Mouse (Mus musculus): ENCODE measurements at regions not wholly inside any gene's neighbourhood (a gene's known extent, or its start where the extent isn't known, plus 50 kb on each side); places are given as distances from the start of the nearest gene placed in this dataset.

- no peak overlapping the region for H3K27ac ChIP-seq (ENCODE audit: insufficient read depth, low read depth, low read length)
- TF ChIP-seq POLR2A (IDR thresholded peaks at IDR 0.05; ENCODE audit: borderline replicate concordance, low read depth, low read length), result no peak
- TF ChIP-seq CTCF (IDR thresholded peaks at IDR 0.05; ENCODE audit: low read depth, low read length), result no peak
- H3K4me3 ChIP-seq (ENCODE audit: insufficient read depth, low read length), result no peak overlapping the region
- no peaks in the 10 kb centered on the region for H3K4me1 ChIP-seq (ENCODE audit: control insufficient read depth, insufficient read depth, low read length)
Observed at GRCm38 (mm10) chr8:89454197-89454596, 410.2 kb upstream of the Sall1 start.

GRCm38 (mm10) chr8:89453724-89454123 is 409.8 kb upstream of the Sall1 start:
- no peaks in the 10 kb centered on the region for H3K4me1 ChIP-seq (ENCODE audit: control insufficient read depth, insufficient read depth, low read length)
- no peak for TF ChIP-seq CTCF (IDR thresholded peaks at IDR 0.05; ENCODE audit: low read depth, low read length)
- no peak for TF ChIP-seq POLR2A (IDR thresholded peaks at IDR 0.05; ENCODE audit: borderline replicate concordance, low read depth, low read length)
- H3K4me3 ChIP-seq (ENCODE audit: insufficient read depth, low read length), result no peak overlapping the region
- no peak overlapping the region for H3K27ac ChIP-seq (ENCODE audit: insufficient read depth, low read depth, low read length)

- Histone ChIP-seq H3K4me3 (ENCODE audit: insufficient read depth, low read length) (no peak overlapping the region), H3K27ac (ENCODE audit: insufficient read depth, low read depth, low read length) (no peak overlapping the region), H3K4me1 (ENCODE audit: control insufficient read depth, insufficient read depth, low read length) (no peaks in the 10 kb centered on the region)
- TF ChIP-seq CTCF (IDR thresholded peaks at IDR 0.05; ENCODE audit: low read depth, low read length), result no peak
- TF ChIP-seq POLR2A (IDR thresholded peaks at IDR 0.05; ENCODE audit: borderline replicate concordance, low read depth, low read length), result no peak
Observed at GRCm38 (mm10) chr8:89444466-89444865, 400.5 kb upstream of the Sall1 start.

- Histone ChIP-seq H3K27ac (ENCODE audit: insufficient read depth, low read depth, low read length) (no peak overlapping the region), H3K4me3 (ENCODE audit: insufficient read depth, low read length) (no peak overlapping the region), H3K4me1 (ENCODE audit: control insufficient read depth, insufficient read depth, low read length) (no peaks in the 10 kb centered on the region)
- TF ChIP-seq POLR2A (IDR thresholded peaks at IDR 0.05; ENCODE audit: borderline replicate concordance, low read depth, low read length), result no peak
- TF ChIP-seq CTCF (IDR thresholded peaks at IDR 0.05; ENCODE audit: low read depth, low read length), result no peak
Observed at GRCm38 (mm10) chr8:89439304-89439703, 395.3 kb upstream of the Sall1 start.

- H3K4me1 ChIP-seq (ENCODE audit: control insufficient read depth, insufficient read depth, low read length), result no peaks in the 10 kb centered on the region
- H3K27ac ChIP-seq (ENCODE audit: insufficient read depth, low read depth, low read length), result no peak overlapping the region
- H3K4me3 ChIP-seq (ENCODE audit: insufficient read depth, low read length), result no peak overlapping the region
- TF ChIP-seq POLR2A (IDR thresholded peaks at IDR 0.05; ENCODE audit: borderline replicate concordance, low read depth, low read length), result no peak
- no peak for TF ChIP-seq CTCF (IDR thresholded peaks at IDR 0.05; ENCODE audit: low read depth, low read length)
Observed at GRCm38 (mm10) chr8:89426969-89427368, 383.0 kb upstream of the Sall1 start.

- no peak for TF ChIP-seq CTCF (IDR thresholded peaks at IDR 0.05; ENCODE audit: low read depth, low read length)
- no peak for TF ChIP-seq POLR2A (IDR thresholded peaks at IDR 0.05; ENCODE audit: borderline replicate concordance, low read depth, low read length)
- Histone ChIP-seq H3K4me3 (ENCODE audit: insufficient read depth, low read length) (no peak overlapping the region), H3K4me1 (ENCODE audit: control insufficient read depth, insufficient read depth, low read length) (no peaks in the 10 kb centered on the region), H3K27ac (ENCODE audit: insufficient read depth, low read depth, low read length) (no peak overlapping the region)
Observed at GRCm38 (mm10) chr8:89415287-89415686, 371.3 kb upstream of the Sall1 start.

- H3K27ac ChIP-seq (ENCODE audit: insufficient read depth, low read depth, low read length), result no peak overlapping the region
- TF ChIP-seq POLR2A (IDR thresholded peaks at IDR 0.05; ENCODE audit: borderline replicate concordance, low read depth, low read length), result no peak
- TF ChIP-seq CTCF (IDR thresholded peaks at IDR 0.05; ENCODE audit: low read depth, low read length), result no peak
- no peaks in the 10 kb centered on the region for H3K4me1 ChIP-seq (ENCODE audit: control insufficient read depth, insufficient read depth, low read length)
- no peak overlapping the region for H3K4me3 ChIP-seq (ENCODE audit: insufficient read depth, low read length)
Observed at GRCm38 (mm10) chr8:89412500-89412899, 368.5 kb upstream of the Sall1 start.

- H3K27ac ChIP-seq (ENCODE audit: insufficient read depth, low read depth, low read length), result no peak overlapping the region
Observed at GRCm38 (mm10) chr8:89412046-89412445, 368.1 kb upstream of the Sall1 start.

GRCm38 (mm10) chr8:89406688-89407087 is 362.7 kb upstream of the Sall1 start:
- H3K4me1 ChIP-seq (ENCODE audit: control insufficient read depth, insufficient read depth, low read length), result no peaks in the 10 kb centered on the region
- H3K27ac ChIP-seq (ENCODE audit: insufficient read depth, low read depth, low read length), result no peak overlapping the region
- TF ChIP-seq POLR2A (IDR thresholded peaks at IDR 0.05; ENCODE audit: borderline replicate concordance, low read depth, low read length) (no peak), CTCF (IDR thresholded peaks at IDR 0.05; ENCODE audit: low read depth, low read length) (no peak)
- H3K4me3 ChIP-seq (ENCODE audit: insufficient read depth, low read length), result no peak overlapping the region

More at GRCm38 (mm10) chr8:89412046-89412445, 368.1 kb upstream of the Sall1 start:
- H3K4me1 ChIP-seq (ENCODE audit: control insufficient read depth, insufficient read depth, low read length), result no peaks in the 10 kb centered on the region
- H3K4me3 ChIP-seq (ENCODE audit: insufficient read depth, low read length), result no peak overlapping the region
- TF ChIP-seq CTCF (IDR thresholded peaks at IDR 0.05; ENCODE audit: low read depth, low read length) (no peak), POLR2A (IDR thresholded peaks at IDR 0.05; ENCODE audit: borderline replicate concordance, low read depth, low read length) (no peak)

- no peaks in the 10 kb centered on the region for H3K4me1 ChIP-seq (ENCODE audit: control insufficient read depth, insufficient read depth, low read length)
- H3K27ac ChIP-seq (ENCODE audit: insufficient read depth, low read depth, low read length), result no peak overlapping the region
- TF ChIP-seq CTCF (IDR thresholded peaks at IDR 0.05; ENCODE audit: low read depth, low read length) (no peak), POLR2A (IDR thresholded peaks at IDR 0.05; ENCODE audit: borderline replicate concordance, low read depth, low read length) (no peak)
- H3K4me3 ChIP-seq (ENCODE audit: insufficient read depth, low read length), result no peak overlapping the region
Observed at GRCm38 (mm10) chr8:89404287-89404686, 360.3 kb upstream of the Sall1 start.

- TF ChIP-seq CTCF (IDR thresholded peaks at IDR 0.05; ENCODE audit: low read depth, low read length) (no peak), POLR2A (IDR thresholded peaks at IDR 0.05; ENCODE audit: borderline replicate concordance, low read depth, low read length) (no peak)
- Histone ChIP-seq H3K27ac (ENCODE audit: insufficient read depth, low read depth, low read length) (no peak overlapping the region), H3K4me1 (ENCODE audit: control insufficient read depth, insufficient read depth, low read length) (no peaks in the 10 kb centered on the region), H3K4me3 (ENCODE audit: insufficient read depth, low read length) (no peak overlapping the region)
Observed at GRCm38 (mm10) chr8:89396673-89397072, 352.7 kb upstream of the Sall1 start.
